Comparison of ENCODE assay signal across 23 mouse cellular contexts in the genomic region with DNA sequence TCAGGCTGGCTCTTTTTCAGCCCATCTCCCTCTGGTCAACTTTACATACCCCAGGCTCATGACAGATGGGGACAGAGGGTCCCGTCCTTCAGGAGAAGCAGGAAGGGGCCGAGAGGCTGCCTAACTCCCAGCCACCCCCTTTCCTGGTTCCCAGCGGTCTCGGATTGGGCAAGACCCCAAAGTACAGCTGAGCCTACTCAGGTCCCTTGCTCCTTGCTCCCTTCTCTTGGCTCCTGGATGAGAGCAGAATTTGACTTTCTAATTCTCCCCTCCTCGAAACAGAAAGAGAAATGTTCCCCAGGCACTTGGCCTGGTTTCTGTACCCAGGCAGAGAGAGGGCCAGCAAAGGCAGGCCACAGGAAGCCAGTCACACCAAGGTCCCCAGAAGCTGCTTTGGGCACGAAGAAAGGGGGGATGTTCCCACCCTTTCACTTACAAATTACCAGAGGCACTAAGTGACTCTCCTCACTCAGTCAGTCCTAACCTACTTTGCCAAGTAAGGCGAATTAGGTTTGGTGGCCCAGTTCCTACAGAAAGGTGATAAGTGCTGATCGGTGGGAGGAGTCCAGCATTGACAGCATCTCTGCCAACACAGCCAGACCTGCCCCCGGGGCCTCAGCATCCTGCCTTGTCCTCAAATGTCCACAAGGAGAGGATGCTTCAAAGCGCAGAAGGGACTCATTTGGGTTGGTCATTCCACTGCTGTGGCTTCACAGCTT.
A peak's percentile ranks its signal among the peaks of the same experiment; 100 is the strongest.
DNase-seq lines count a peak whose midpoint lies in the region; TF ChIP-seq lines count a peak whose summit lies in the region.
"Had no signal": no experiment of that assay in that cellular context is flagged by ENCODE, and none has a peak within 500 bp of the region (broad histone marks: within the 10 kb centered on the region; RNA-seq: fewer than 3 reads in every experiment).

No protein-coding gene starts in this region.

- dilution Hi-C loops in CH12.LX (cut with MboI; ENCODE audit: extremely low pct_ligation_motif_present, extremely low pct_unique_long_range_greater_than_20kb, low sequenced_read_pairs): no loop called here

- no peak for DNase-seq in heart, embryonic 10.5 days (ENCODE audit: low spot score)
- DNase-seq in heart, postnatal 25 days (ENCODE audit: low spot score): no peak
- DNase-seq in CH12.LX (ENCODE audit: extremely low read depth): no peak
- peak; percentile 42 for DNase-seq in cerebellum, adult 11-12 months
- peak; percentile 59 to 76 for DNase-seq in cerebellum, postnatal 10 days
- DNase-seq in ovary, postnatal 36 days (ENCODE audit: low spot score): no peak
- no peak for DNase-seq in left cerebral cortex, postnatal 14 days (ENCODE audit: low spot score in 2 of 2)
- DNase-seq: adrenal gland, postnatal 14 days; B cell, adult 2 months; gastrocnemius, adult 2 months; layer of hippocampus, adult 9-11 months; liver; right cerebral cortex, adult 18-20 months; right cerebral cortex, postnatal 4 days; thymus, postnatal 14 days had no signal

- peaks cover 13% of the 10 kb centered on the region for H3K27me3 ChIP-seq in heart, embryonic 10.5 days (ENCODE audit: insufficient read depth, poor library complexity, severe bottlenecking)
- H3K27me3 ChIP-seq in CH12.LX (replicated peaks): no peaks in the 10 kb centered on the region
- H3K27me3 ChIP-seq: embryonic facial prominence, embryonic 13.5 days; forebrain, embryonic 12.5 days; heart, embryonic 15.5 days; liver, embryonic 15.5 days; lung, embryonic 15.5 days had no signal

- peaks cover 21% of the 10 kb centered on the region for H3K4me1 ChIP-seq in heart, embryonic 10.5 days
- peaks cover 13 to 19% of the 10 kb centered on the region in 2 experiments for H3K4me1 ChIP-seq in CH12.LX (ENCODE audit: control insufficient read depth in 1 of 2, insufficient read depth in 2 of 2)
- H3K4me1 ChIP-seq: embryonic facial prominence, embryonic 13.5 days; forebrain, embryonic 12.5 days; liver, embryonic 15.5 days had no signal

- no peak for TF ChIP-seq RAD21 in CH12.LX (IDR thresholded peaks at IDR 0.05; ENCODE audit: low read depth, low read length)

- no peak overlapping the region for H3K9ac ChIP-seq in CH12.LX (ENCODE audit: insufficient read depth, low read depth)
- H3K9ac ChIP-seq: embryonic facial prominence, embryonic 13.5 days; forebrain, embryonic 12.5 days; heart, embryonic 15.5 days; liver, embryonic 15.5 days; lung, embryonic 15.5 days had no signal

- no peak overlapping the region for H3K4me3 ChIP-seq in heart, embryonic 10.5 days
- no peak overlapping the region for H3K4me3 ChIP-seq in CH12.LX (replicated peaks in 1 of 3; ENCODE audit: low read depth in 2 of 3, low read length in 2 of 3, poor library complexity in 1 of 3)
- H3K4me3 ChIP-seq: embryonic facial prominence, embryonic 13.5 days; erythroblast, embryonic 14.5 days; forebrain, embryonic 12.5 days; gastrocnemius, adult 2 months; heart, embryonic 15.5 days; limb, embryonic 10.5 days; liver, embryonic 15.5 days; lung, embryonic 15.5 days had no signal

- H3K4me2 ChIP-seq in CH12.LX (ENCODE audit: insufficient read depth, low read depth, poor library complexity, severe bottlenecking): peak overlapping the region; percentile 1; the same call in 1 of the 2 replicates
- H3K4me2 ChIP-seq: embryonic facial prominence, embryonic 13.5 days; forebrain, embryonic 12.5 days; heart, embryonic 15.5 days; liver, embryonic 15.5 days; lung, embryonic 15.5 days had no signal

- H3K36me3 ChIP-seq in heart, embryonic 10.5 days: no peaks in the 10 kb centered on the region
- H3K36me3 ChIP-seq in CH12.LX (replicated peaks in 1 of 2; ENCODE audit: control insufficient read depth in 1 of 2, insufficient read depth in 1 of 2, low read length in 1 of 2): no peaks in the 10 kb centered on the region
- H3K36me3 ChIP-seq: embryonic facial prominence, embryonic 13.5 days; forebrain, embryonic 12.5 days; heart, embryonic 15.5 days; limb, embryonic 10.5 days; liver, embryonic 15.5 days; lung, embryonic 15.5 days had no signal

- 37% methylated on average over 10 of the region's 10 CpGs for WGBS in heart, embryonic 10.5 days

- intact Hi-C loops in heart, postnatal 25 days (cut with DNase I): no loop called here
- intact Hi-C loops in left cerebral cortex, postnatal 14 days (cut with DNase I): no loop called here

- in situ Hi-C loops in CH12.LX (cut with MboI; ENCODE audit: low pct_ligation_motif_present, low pct_unique_long_range_greater_than_20kb, low sequenced_read_pairs): no loop called here

- H3K27ac ChIP-seq in heart, embryonic 10.5 days: peak overlapping the region; percentile 4; the same call in 1 of the 2 replicates
- H3K27ac ChIP-seq in CH12.LX (ENCODE audit: insufficient read depth, low read depth): no peak overlapping the region
- H3K27ac ChIP-seq: embryonic facial prominence, embryonic 13.5 days; forebrain, embryonic 12.5 days; gastrocnemius, adult 2 months; heart, embryonic 15.5 days; limb, embryonic 10.5 days; liver, embryonic 15.5 days; lung, embryonic 15.5 days; macrophage had no signal

- no peak for TF ChIP-seq EP300 in CH12.LX (IDR thresholded peaks at IDR 0.05; ENCODE audit: low read length)

- no peaks in the 10 kb centered on the region for H3K9me3 ChIP-seq in heart, embryonic 10.5 days
- no peaks in the 10 kb centered on the region for H3K9me3 ChIP-seq in CH12.LX (replicated peaks; ENCODE audit: low read length)
- H3K9me3 ChIP-seq: forebrain, embryonic 12.5 days; heart, embryonic 15.5 days; limb, embryonic 10.5 days; liver, embryonic 15.5 days; lung, embryonic 15.5 days had no signal

- no peak for TF ChIP-seq CTCF in CH12.LX (conservative IDR thresholded peaks at IDR 0.05 in 1 of 2, IDR thresholded peaks at IDR 0.05 in 1 of 2; ENCODE audit: low read depth in 2 of 2, low read length in 2 of 2)

- TF ChIP-seq POLR2A in CH12.LX (IDR thresholded peaks at IDR 0.05; ENCODE audit: low read depth, low read length): no peak

- no peaks in the 10 kb centered on the region for H3K79me2 ChIP-seq in CH12.LX (replicated peaks; ENCODE audit: control insufficient read depth, extremely low read depth, insufficient read depth, poor library complexity, severe bottlenecking)

TF ChIP-seq in CH12.LX, 34 proteins besides CTCF, POLR2A, EP300 and RAD21:
- TF ChIP-seq SIN3A (IDR thresholded peaks at IDR 0.05; ENCODE audit: low read length) (no peak), HCFC1 (IDR thresholded peaks at IDR 0.05; ENCODE audit: low read depth, low read length) (no peak), USF1 (IDR thresholded peaks at IDR 0.05; ENCODE audit: low read depth, low read length) (no peak), PAX5 (IDR thresholded peaks at IDR 0.05; ENCODE audit: low read length) (no peak), BHLHE40 (IDR thresholded peaks at IDR 0.05; ENCODE audit: low read depth, low read length) (no peak), IRF4 (IDR thresholded peaks at IDR 0.05; ENCODE audit: low read depth, low read length) (no peak), ZC3H11A (IDR thresholded peaks at IDR 0.05; ENCODE audit: low read depth, low read length) (no peak), NELFE (IDR thresholded peaks at IDR 0.05; ENCODE audit: low read depth, low read length) (no peak), USF2 (conservative IDR thresholded peaks at IDR 0.05; ENCODE audit: low read depth, low read length) (no peak), NRF1 (IDR thresholded peaks at IDR 0.05; ENCODE audit: low read depth, low read length) (no peak), GABPA (IDR thresholded peaks at IDR 0.05; ENCODE audit: insufficient replicate concordance, low read depth, low read length) (no peak), MAZ (IDR thresholded peaks at IDR 0.05; ENCODE audit: low read depth, low read length) (no peak), MAX (IDR thresholded peaks at IDR 0.05; ENCODE audit: low read length) (no peak), ZNF384 (IDR thresholded peaks at IDR 0.05; ENCODE audit: low read depth, low read length) (no peak), KAT2A (IDR thresholded peaks at IDR 0.05; ENCODE audit: insufficient replicate concordance, low read length) (no peak), CHD1 (IDR thresholded peaks at IDR 0.05; ENCODE audit: low read depth, low read length) (no peak), UBTF (IDR thresholded peaks at IDR 0.05; ENCODE audit: low read depth, low read length) (no peak), E2F4 (IDR thresholded peaks at IDR 0.05; ENCODE audit: insufficient replicate concordance, low read depth, low read length) (no peak), ETS1 (conservative IDR thresholded peaks at IDR 0.05; ENCODE audit: low read depth, low read length) (no peak), RCOR1 (conservative IDR thresholded peaks at IDR 0.05; ENCODE audit: low read depth, low read length) (no peak)

Comparison
In these comparisons a context has a peak if more than half of its experiments do, and no peak if none do; other contexts are left out.
1. DNase-seq: peak in cerebellum, adult 11-12 months (single experiment) and cerebellum, postnatal 10 days (2 of 2); none in heart, embryonic 10.5 days (single experiment), heart, postnatal 25 days (single experiment), CH12.LX (single experiment), ovary, postnatal 36 days (single experiment) and left cerebral cortex, postnatal 14 days (0 of 2).